Mouse (Mus musculus): ENCODE measurements around the gene Os9.
"Not testable (repeated sequence)": the region's sequence is repeated elsewhere in the genome, so short reads cannot be mapped to it uniquely, and the experiment has no call there.

Os9 gene

DNA sequence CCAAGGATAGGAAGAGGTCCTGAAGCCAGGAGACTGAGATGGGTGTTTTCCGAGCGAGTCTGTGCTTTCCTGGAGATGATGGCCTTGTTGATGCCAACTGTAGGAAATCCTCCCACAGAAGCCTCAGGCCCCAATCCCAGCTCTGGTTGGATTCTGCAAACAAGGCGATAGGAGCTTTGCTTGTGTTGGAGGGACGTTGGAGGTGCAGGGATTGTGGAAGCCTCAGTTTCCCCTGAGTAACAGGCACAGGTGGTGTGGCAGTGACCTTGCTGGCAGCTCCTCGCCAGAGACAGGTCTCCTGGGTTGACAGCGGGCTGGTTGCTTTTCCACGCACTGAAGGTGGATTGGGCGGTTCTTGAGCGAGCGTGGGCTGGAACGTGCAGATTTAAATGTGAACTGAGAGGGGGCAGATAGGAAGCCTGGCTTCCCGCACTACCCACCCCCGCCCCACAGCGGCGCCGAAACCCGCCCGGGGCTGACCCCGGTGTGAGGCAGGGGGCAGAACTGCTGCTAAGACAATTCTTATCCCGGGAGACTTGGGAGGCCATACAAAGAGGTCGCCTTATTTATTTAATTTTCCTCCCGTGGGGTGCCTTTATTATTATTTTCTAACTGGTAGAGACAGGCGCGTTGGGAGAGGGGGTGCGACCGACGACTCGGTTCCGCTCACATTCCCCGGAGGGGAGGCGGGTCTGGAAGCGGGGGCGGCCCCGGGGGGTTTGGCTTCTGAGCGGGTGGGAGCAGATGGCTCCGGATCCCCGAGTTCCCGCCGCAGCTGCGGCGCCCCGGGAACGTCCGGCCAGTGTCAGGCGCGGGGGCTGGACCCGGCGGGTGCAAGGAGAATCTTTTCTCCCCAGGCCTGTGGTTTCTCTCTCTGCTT is 39.8 kb downstream of the Os9 start:
- no peak for DNase-seq (ENCODE audit: low spot score)

DNA sequence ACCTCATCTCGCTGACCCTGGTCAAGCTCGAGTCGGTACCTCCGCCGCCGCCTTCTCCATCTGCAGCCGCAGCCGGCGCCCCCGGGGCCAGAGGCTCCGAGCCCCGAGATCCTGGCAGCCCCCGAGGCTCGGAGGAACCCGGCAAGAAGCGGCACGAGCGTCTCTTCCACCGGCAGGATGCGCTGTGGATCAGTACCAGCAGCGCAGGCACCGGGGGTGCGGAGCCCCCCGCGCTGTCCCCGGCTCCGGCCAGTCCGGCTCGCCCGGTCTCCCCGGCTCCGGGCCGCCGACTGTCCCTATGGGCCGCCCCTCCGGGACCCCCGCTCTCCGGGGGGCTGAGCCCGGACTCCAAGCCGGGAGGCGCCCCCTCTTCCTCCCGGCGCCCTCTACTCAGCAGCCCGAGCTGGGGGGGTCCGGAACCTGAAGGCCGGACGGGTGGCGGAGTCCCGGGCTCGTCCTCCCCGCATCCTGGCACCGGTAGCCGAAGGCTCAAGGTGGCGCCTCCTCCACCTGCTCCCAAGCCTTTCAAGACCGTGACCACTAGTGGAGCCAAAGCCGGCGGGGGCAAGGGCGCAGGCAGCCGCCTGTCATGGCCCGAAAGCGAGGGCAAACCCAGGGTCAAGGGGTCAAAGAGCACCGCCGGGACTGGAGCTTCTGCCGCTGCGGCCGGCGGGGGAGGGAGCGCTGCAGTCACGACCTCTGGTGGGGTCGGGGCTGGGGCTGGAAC is 41.1 kb downstream of the Os9 start:
- DNase-seq (ENCODE audit: low spot score) = peak; percentile 37

GRCm38 (mm10) chr10:127078677-127079575 is 42.0 kb downstream of the Os9 start:
- DNase-seq (ENCODE audit: low spot score) = peak; percentile 44

DNA sequence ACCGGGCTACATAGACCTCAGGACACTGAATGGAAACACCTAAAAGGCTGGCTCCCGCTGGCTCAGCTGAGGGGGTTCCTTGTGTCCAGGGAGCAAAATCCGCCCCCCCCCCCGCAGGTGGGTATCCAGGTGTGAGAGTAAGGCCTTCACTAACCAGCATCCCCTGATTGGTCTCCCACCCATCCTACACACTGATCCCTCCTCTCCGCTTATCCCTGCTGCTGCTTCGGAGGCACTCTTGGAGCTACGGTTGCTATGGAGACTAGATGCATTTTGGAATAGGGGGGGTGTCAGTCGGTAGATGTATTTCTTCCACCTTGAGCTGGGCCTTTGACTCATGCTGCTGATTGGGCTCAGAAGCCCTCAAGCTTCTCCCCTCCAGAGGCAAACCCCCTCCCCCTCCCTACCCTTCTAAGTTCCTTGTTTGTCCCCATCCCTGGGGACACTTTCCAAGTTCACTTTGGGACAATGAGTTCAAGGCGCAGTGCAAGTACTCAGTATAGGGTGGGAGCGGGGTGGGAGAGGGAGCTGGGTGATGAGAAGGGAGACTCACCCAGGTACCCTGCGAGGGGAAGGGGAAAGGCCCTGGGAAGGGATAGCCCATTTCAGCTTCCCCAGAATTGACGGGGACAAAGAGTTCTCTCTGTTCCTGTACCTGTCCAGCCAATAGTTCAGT is 42.8 kb downstream of the Os9 start:
- no peak for DNase-seq (ENCODE audit: low spot score)

- no peak for DNase-seq (ENCODE audit: low spot score)
Measured at GRCm38 (mm10) chr10:127077515-127077914, 43.4 kb downstream of the Os9 start.

GRCm38 (mm10) chr10:127076082-127076481 is 44.8 kb downstream of the Os9 start:
- no peak for DNase-seq (ENCODE audit: low spot score)

DNA sequence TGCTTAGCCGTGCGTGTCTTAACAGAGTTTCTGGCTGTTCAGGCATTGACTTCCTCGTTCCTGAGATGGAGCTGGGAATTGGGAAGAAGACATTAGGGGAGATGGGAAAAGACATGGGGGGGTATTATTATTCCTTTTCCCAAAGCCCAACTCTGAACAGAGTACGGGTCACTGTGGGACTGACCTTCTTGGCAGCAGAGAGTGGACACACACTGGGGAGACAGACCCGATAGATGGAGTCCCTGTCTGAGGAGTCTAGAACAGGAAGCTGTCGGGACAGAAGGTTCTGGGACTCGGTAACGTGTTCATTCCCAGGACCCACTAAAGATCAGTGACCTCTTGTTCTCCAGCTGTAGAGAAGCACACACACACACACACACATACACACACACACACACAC is 45.3 kb downstream of the Os9 start:
- DNase-seq (ENCODE audit: low spot score) = no peak

- no peak for DNase-seq (ENCODE audit: low spot score)
Measured at GRCm38 (mm10) chr10:127075080-127075479, 45.9 kb downstream of the Os9 start, which contains the start of gene Agap2. Gene Agap2 (plus strand): TSS chr10:127075284.

GRCm38 (mm10) chr10:127073981-127074380 is 47.0 kb downstream of the Os9 start:
- no peak for DNase-seq (ENCODE audit: low spot score)

DNA sequence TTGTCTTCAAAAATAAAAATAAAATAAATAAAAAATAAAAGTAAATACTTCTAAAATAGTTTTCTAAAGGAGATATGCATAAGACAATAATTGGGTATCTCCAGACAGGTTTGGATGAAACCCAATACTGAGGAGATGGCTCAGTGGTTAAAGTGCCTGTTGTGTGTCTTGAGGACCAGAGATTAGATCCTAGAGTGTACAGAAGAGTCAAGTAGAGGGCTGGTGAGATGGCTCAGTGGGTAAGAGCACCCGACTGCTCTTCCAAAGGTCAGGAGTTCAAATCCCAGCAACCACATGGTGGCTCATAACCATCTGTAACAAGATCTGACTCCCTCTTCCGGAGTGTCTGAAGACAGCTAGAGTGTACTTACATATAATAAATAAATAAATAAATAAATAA is 48.0 kb downstream of the Os9 start:
- not testable (repeated sequence) for DNase-seq (ENCODE audit: low spot score)

DNA sequence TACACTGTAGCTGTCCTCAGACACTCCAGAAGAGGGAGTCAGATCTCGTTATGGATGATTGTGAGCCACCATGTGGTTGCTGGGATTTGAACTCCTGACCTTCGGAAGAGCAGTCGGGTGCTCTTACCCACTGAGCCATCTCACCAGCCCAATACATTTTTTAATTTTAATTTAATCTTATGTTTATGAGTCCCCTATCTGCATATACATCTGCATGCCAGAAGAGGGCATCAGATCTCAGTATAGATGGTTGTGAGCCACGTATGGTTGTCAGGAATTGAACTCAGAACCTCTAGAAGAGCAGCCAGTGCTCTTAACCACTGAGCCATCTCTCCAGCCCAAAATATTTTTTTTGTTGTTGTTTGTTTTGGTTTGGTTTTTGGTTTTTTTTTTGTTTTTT is 48.7 kb downstream of the Os9 start:
- not testable (repeated sequence) for DNase-seq (ENCODE audit: low spot score)

- DNase-seq (ENCODE audit: low spot score) = no peak
Measured at GRCm38 (mm10) chr10:127071203-127071602, 49.7 kb downstream of the Os9 start.

- DNase-seq (ENCODE audit: low spot score) = peak; percentile 96
Measured at GRCm38 (mm10) chr10:127070190-127071121, 50.5 kb downstream of the Os9 start, which contains the start of gene Tspan31. Gene Tspan31 (minus strand): TSS chr10:127070264.

- DNase-seq (ENCODE audit: low spot score) = no peak
Measured at GRCm38 (mm10) chr10:127069281-127070189, 51.4 kb downstream of the Os9 start.

DNA sequence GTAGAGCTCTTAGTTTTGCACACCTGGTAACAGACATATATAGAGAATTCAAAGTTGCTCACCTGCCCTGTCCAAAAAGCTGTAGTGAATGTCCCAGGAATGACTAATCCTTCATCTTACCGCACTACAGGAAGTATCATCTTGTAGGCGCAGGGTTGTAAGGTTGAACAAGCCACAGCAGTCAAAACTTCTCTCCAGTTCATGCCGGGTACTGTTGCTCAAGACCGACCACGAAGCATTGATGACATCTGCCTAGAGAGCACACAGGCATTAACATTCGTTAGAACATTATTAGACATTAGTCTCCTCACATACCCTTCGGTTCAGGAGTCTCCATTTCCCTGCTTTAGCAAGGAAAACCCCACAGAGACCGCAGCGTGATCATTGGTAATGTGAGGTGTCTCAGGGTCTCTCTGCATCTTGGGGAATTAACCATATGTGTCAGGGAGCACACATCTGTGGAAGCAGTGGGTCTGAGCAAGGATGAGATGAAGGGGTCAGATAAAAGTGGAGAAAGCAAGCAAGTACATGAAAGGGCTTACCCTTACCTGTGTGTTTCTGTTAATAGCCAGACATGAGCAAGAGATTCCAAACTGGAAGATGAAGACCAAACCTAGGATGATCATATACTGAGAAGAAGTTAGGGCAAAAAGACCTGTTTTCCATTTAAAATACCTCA is 52.4 kb downstream of the Os9 start:
- no peak for DNase-seq (ENCODE audit: low spot score)

GRCm38 (mm10) chr10:127066519-127067018 is 54.4 kb downstream of the Os9 start:
- peak; percentile 76 for DNase-seq (ENCODE audit: low spot score)

DNA sequence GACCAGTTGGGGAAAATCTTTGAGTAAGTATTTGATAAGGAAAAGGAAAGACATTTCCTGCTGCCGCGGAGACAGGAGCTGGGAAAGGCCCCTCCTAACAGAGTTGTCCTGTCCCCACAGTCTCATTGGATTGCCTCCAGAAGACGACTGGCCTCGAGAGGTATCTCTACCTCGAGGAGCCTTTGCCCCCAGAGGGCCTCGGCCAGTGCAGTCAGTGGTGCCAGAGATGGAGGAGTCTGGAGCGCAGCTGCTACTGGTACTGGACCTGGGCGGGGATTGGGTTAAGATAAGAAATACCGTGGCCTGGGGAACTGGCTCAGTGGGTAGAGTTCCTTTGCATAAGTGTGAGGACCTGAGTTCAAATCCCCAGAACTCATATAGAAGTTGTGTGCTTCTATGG is 55.0 kb downstream of the Os9 start:
- no peak for DNase-seq (ENCODE audit: low spot score)
